Mouse (Mus musculus): ENCODE data around the gene Prlr. TPM values are rescaled to one million over a fixed set of nuclear protein-coding genes. Genes with fewer than 3 reads are reported as not detected.

Gene Prlr
- polyA plus RNA-seq, 1 experiment from 2014 or later = 0.08 TPM

GRCm38 (mm10) chr15:10192101-10192630, 15.1 kb downstream of the Prlr start:
- Histone ChIP-seq H3K27ac (replicated peaks) (no peak overlapping the region), H3K27me3 (no peaks in the 10 kb centered on the region), H3K9ac (no peak overlapping the region), H3K9me3 (replicated peaks) (no peaks in the 10 kb centered on the region), H3K4me2 (no peak overlapping the region), H3K4me3 (replicated peaks) (no peak overlapping the region), H3K4me1 (replicated peaks) (no peaks in the 10 kb centered on the region), H3K36me3 (replicated peaks) (no peaks in the 10 kb centered on the region)
- WGBS (ENCODE audit: insufficient replicate concordance) = 62% methylated on average over 6 of the region's 6 CpGs
- no peak for ATAC-seq (ENCODE audit: insufficient read depth)

GRCm38 (mm10) chr15:10200991-10201390, 24.0 kb downstream of the Prlr start:
- Histone ChIP-seq H3K4me2 (no peak overlapping the region), H3K9ac (no peak overlapping the region), H3K4me1 (replicated peaks) (no peaks in the 10 kb centered on the region), H3K9me3 (replicated peaks) (no peaks in the 10 kb centered on the region), H3K4me3 (replicated peaks) (no peak overlapping the region), H3K36me3 (replicated peaks) (no peaks in the 10 kb centered on the region), H3K27ac (replicated peaks) (no peak overlapping the region), H3K27me3 (no peaks in the 10 kb centered on the region)
- no peak for ATAC-seq (ENCODE audit: insufficient read depth)
- WGBS (ENCODE audit: insufficient replicate concordance) = 65% methylated on average over 5 of the region's 5 CpGs

GRCm38 (mm10) chr15:10202504-10203302, 25.7 kb downstream of the Prlr start:
- no peak for ATAC-seq (ENCODE audit: insufficient read depth)
- Histone ChIP-seq H3K36me3 (replicated peaks) (no peaks in the 10 kb centered on the region), H3K4me2 (no peak overlapping the region), H3K4me1 (replicated peaks) (no peaks in the 10 kb centered on the region), H3K9me3 (replicated peaks) (no peaks in the 10 kb centered on the region), H3K27ac (replicated peaks) (no peak overlapping the region), H3K9ac (no peak overlapping the region), H3K27me3 (no peaks in the 10 kb centered on the region), H3K4me3 (replicated peaks) (no peak overlapping the region)
- 69% methylated on average over 7 of the region's 7 CpGs for WGBS (ENCODE audit: insufficient replicate concordance)

GRCm38 (mm10) chr15:10210261-10210770, 33.3 kb downstream of the Prlr start:
- Histone ChIP-seq H3K9ac (no peak overlapping the region), H3K4me2 (no peak overlapping the region), H3K4me3 (replicated peaks) (no peak overlapping the region), H3K4me1 (replicated peaks) (no peaks in the 10 kb centered on the region), H3K27ac (replicated peaks) (no peak overlapping the region), H3K27me3 (no peaks in the 10 kb centered on the region), H3K36me3 (replicated peaks) (no peaks in the 10 kb centered on the region), H3K9me3 (replicated peaks) (no peaks in the 10 kb centered on the region)
- WGBS (ENCODE audit: insufficient replicate concordance) = 30% methylated on average over 4 of the region's 4 CpGs
- ATAC-seq (ENCODE audit: insufficient read depth) = no peak

GRCm38 (mm10) chr15:10211992-10212391, 35.0 kb downstream of the Prlr start:
- H3K9ac ChIP-seq = no peak overlapping the region
- ATAC-seq (ENCODE audit: insufficient read depth) = no peak
- H3K36me3 ChIP-seq (replicated peaks) = no peaks in the 10 kb centered on the region
- H3K4me3 ChIP-seq (replicated peaks) = no peak overlapping the region
- no peaks in the 10 kb centered on the region for H3K9me3 ChIP-seq (replicated peaks)
- no peak overlapping the region for H3K4me2 ChIP-seq
- H3K27me3 ChIP-seq = no peaks in the 10 kb centered on the region
- H3K27ac ChIP-seq (replicated peaks) = no peak overlapping the region
- H3K4me1 ChIP-seq (replicated peaks) = no peaks in the 10 kb centered on the region

GRCm38 (mm10) chr15:10213213-10213612, 36.2 kb downstream of the Prlr start:
- Histone ChIP-seq H3K9ac (no peak overlapping the region), H3K4me2 (no peak overlapping the region), H3K4me3 (replicated peaks) (no peak overlapping the region), H3K9me3 (replicated peaks) (no peaks in the 10 kb centered on the region), H3K27me3 (no peaks in the 10 kb centered on the region), H3K27ac (replicated peaks) (no peak overlapping the region), H3K4me1 (replicated peaks) (no peaks in the 10 kb centered on the region), H3K36me3 (replicated peaks) (no peaks in the 10 kb centered on the region)
- 67% methylated on average over 6 of the region's 6 CpGs for WGBS (ENCODE audit: insufficient replicate concordance)
- ATAC-seq (ENCODE audit: insufficient read depth) = no peak

GRCm38 (mm10) chr15:10213710-10214109, 36.7 kb downstream of the Prlr start:
- 61% methylated on average over 3 of the region's 3 CpGs for WGBS (ENCODE audit: insufficient replicate concordance)

GRCm38 (mm10) chr15:10215719-10216118, 38.7 kb downstream of the Prlr start:
- Histone ChIP-seq H3K36me3 (replicated peaks) (no peaks in the 10 kb centered on the region), H3K9me3 (replicated peaks) (no peaks in the 10 kb centered on the region), H3K27ac (replicated peaks) (no peak overlapping the region), H3K4me3 (replicated peaks) (no peak overlapping the region), H3K27me3 (no peaks in the 10 kb centered on the region), H3K4me2 (no peak overlapping the region), H3K4me1 (replicated peaks) (no peaks in the 10 kb centered on the region), H3K9ac (no peak overlapping the region)
- WGBS (ENCODE audit: insufficient replicate concordance) = 63% methylated on average over 8 of the region's 8 CpGs
- no peak for ATAC-seq (ENCODE audit: insufficient read depth)

More at GRCm38 (mm10) chr15:10213710-10214109, 36.7 kb downstream of the Prlr start:
- no peaks in the 10 kb centered on the region for H3K4me1 ChIP-seq (replicated peaks)
- no peaks in the 10 kb centered on the region for H3K9me3 ChIP-seq (replicated peaks)
- no peak overlapping the region for H3K4me3 ChIP-seq (replicated peaks)
- H3K9ac ChIP-seq = no peak overlapping the region
- no peaks in the 10 kb centered on the region for H3K27me3 ChIP-seq
- no peak overlapping the region for H3K27ac ChIP-seq (replicated peaks)
- ATAC-seq (ENCODE audit: insufficient read depth) = no peak
- no peak overlapping the region for H3K4me2 ChIP-seq
- no peaks in the 10 kb centered on the region for H3K36me3 ChIP-seq (replicated peaks)

- H3K27me3 ChIP-seq = no peaks in the 10 kb centered on the region
- H3K9me3 ChIP-seq (replicated peaks) = no peaks in the 10 kb centered on the region
- WGBS (ENCODE audit: insufficient replicate concordance) = 67% methylated on average over 4 of the region's 4 CpGs
- H3K27ac ChIP-seq (replicated peaks) = no peak overlapping the region
- no peaks in the 10 kb centered on the region for H3K4me1 ChIP-seq (replicated peaks)
- no peak overlapping the region for H3K9ac ChIP-seq
- no peak overlapping the region for H3K4me3 ChIP-seq (replicated peaks)
- H3K4me2 ChIP-seq = no peak overlapping the region
- ATAC-seq (ENCODE audit: insufficient read depth) = no peak
- H3K36me3 ChIP-seq (replicated peaks) = no peaks in the 10 kb centered on the region
Observed at GRCm38 (mm10) chr15:10216189-10216588, 39.2 kb downstream of the Prlr start.

GRCm38 (mm10) chr15:10223614-10224155, 46.6 kb downstream of the Prlr start:
- Histone ChIP-seq H3K36me3 (replicated peaks) (no peaks in the 10 kb centered on the region), H3K4me1 (replicated peaks) (no peaks in the 10 kb centered on the region), H3K9ac (no peak overlapping the region), H3K9me3 (replicated peaks) (no peaks in the 10 kb centered on the region), H3K4me2 (no peak overlapping the region), H3K27me3 (no peaks in the 10 kb centered on the region), H3K27ac (replicated peaks) (no peak overlapping the region), H3K4me3 (replicated peaks) (no peak overlapping the region)
- no peak for ATAC-seq (ENCODE audit: insufficient read depth)
- 51% methylated on average over 4 of the region's 4 CpGs for WGBS (ENCODE audit: insufficient replicate concordance)

- Histone ChIP-seq H3K9me3 (replicated peaks) (no peaks in the 10 kb centered on the region), H3K36me3 (replicated peaks) (no peaks in the 10 kb centered on the region), H3K4me2 (no peak overlapping the region), H3K27me3 (no peaks in the 10 kb centered on the region), H3K9ac (no peak overlapping the region), H3K4me3 (replicated peaks) (no peak overlapping the region), H3K27ac (replicated peaks) (no peak overlapping the region), H3K4me1 (replicated peaks) (no peaks in the 10 kb centered on the region)
- ATAC-seq (ENCODE audit: insufficient read depth) = no peak
- 69% methylated on average over 4 of the region's 4 CpGs for WGBS (ENCODE audit: insufficient replicate concordance)
Observed at GRCm38 (mm10) chr15:10225701-10226100, 48.7 kb downstream of the Prlr start.
